Mouse (Mus musculus) forebrain, embryonic 11.5 days (tissue): Measurements from ENCODE around the gene Lmod2. TPM values are rescaled to one million over a fixed set of nuclear protein-coding genes. Genes with fewer than 3 reads are reported as not detected.

Source experiments
- polyA plus RNA-seq: library from polyadenylated mRNA; unstranded; fragments of >200 nt; fragmentation: Nextera tagmentation; extraction: Ambion mirVana; gene quantifications from 2 replicates; pipeline ENCODE4 v1.2.1, GENCODE M21; 2014

Lmod2 gene
- polyA plus RNA-seq, 1 experiment from 2014 or later: not detected

Other genes starting within 250 kb of the Lmod2 start
- 0.47 and 0.55 TPM in 2 replicates for gene Iqub, start 82.7 kb upstream of the Lmod2 start, polyA plus RNA-seq
- gene Ndufa5, start 69.7 kb upstream of the Lmod2 start, polyA plus RNA-seq: 203 and 232 TPM in 2 replicates
- gene Asb15, start 69.6 kb upstream of the Lmod2 start, polyA plus RNA-seq: not detected in 2 replicates
- gene Wasl, start 67.2 kb downstream of the Lmod2 start, polyA plus RNA-seq: 64.0 and 68.2 TPM in 2 replicates
- gene Hyal6, start 135.5 kb downstream of the Lmod2 start, polyA plus RNA-seq: 0.08 TPM in 1 of 2 replicates, not detected in the other
- gene Hyal4, start 150.6 kb downstream of the Lmod2 start, polyA plus RNA-seq: not detected in 2 replicates
- gene Spam1, start 193.4 kb downstream of the Lmod2 start, polyA plus RNA-seq: not detected in 2 replicates